Mouse (Mus musculus): ENCODE results near the gene Prg4. TPM values are rescaled to one million over a fixed set of nuclear protein-coding genes. Genes with fewer than 3 reads are reported as not detected.

Gene Prg4
- 3.8 and 6.6 TPM in 2 replicates for polyA plus RNA-seq (2012; rRNA removed)

DNA sequence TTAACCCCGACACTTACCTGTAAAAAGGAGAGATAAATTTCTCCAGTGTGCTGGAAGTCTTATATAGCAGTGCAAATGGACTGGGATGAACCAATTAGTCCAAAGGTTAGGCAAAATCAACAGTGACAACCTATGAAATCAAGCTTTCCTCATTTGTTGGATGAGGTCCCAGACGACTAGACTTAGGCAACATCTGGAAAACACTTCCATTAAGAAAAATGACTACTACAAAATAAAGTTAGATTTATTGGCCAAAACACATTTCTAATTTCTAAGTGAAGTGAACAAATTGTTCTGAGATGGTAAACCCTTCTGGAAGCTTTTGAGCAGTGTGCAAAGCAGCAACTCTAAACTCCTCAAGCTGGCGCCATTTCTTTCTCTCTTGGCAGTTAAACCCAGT is at the start of gene Prg4:
Gene Prg4, minus strand, starts transcription at position 34 of the 400 bp plus-strand sequence.
- DNase-seq (ENCODE audit: low read depth) = peak; percentile 55

DNA sequence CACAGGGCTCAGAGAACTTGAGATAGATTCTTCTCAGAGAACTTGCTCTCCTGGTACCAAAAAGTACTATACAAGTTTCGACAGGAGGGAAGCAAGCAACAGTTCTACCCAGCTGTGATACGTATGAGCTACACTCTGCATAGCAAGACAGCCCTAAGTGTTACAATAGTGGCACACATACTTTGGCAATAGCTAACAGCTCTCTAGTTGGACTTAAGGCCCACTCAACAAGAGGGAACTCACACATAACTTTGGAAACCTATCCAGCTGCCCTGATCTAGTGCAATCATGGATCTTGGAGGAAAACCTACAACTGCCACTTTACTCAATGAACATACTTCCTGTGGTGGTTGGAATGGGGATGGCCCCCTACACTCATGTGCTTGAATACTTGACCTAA is 47.1 kb upstream of the Prg4 start:
- no peak for DNase-seq (ENCODE audit: low read depth)

DNA sequence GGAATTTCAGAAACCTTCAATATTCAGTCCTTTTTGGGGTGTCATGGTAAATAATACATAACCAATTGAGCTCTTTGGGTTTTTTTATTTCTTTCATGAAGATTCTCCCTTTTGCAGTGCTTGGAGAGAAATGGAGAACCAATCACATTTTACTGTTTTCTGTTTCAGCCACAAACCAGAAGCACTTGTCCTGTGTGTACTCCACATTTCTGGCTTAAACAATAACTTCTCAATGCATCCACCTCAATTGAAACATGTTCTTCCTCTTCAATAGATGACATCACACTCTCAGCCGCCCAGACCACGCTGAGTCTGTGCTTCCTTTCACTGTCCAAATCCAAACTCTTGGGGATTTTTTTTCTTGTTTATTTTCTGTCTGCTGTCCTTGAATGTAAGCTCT is 39.8 kb upstream of the Prg4 start:
- DNase-seq (ENCODE audit: low read depth) = no peak

DNA sequence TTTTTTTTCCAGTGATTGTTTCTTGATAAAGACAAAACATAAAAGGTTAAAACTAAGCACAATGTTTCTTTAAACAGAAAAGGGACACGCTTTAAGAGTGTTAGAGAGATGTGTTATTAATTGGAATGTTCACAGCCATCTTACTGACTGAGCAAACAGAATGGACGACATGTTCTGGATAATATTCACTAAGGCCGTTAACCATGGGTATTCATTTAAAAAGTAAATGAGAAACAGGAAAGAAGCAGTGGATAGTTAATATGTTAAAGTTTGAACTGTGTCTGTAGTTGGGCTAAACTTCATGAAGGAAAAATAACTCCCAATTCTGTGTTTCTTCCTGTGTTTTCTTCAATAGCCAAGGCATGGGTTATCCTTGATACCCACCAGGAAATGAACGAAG is 37.4 kb upstream of the Prg4 start:
- no peak for DNase-seq (ENCODE audit: low read depth)

DNA sequence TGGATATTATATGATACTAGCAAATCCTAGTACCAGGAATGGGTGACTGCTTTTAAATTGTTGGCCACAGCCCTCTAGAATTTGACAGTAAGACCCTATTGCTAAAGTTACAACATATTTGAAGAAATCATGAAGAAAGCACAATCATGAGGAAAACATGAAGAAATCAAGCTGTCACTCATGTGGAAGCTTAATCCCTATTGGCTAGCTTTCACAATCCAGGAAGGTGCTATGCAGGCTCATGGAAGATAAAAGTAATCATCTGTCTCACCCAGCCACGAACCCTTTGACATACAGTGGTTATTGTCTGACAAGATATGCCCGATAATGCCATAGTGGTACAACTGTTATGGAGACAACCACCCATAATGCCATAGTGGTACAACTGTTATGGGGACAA is 32.2 kb upstream of the Prg4 start:
- DNase-seq (ENCODE audit: low read depth) = no peak

DNA sequence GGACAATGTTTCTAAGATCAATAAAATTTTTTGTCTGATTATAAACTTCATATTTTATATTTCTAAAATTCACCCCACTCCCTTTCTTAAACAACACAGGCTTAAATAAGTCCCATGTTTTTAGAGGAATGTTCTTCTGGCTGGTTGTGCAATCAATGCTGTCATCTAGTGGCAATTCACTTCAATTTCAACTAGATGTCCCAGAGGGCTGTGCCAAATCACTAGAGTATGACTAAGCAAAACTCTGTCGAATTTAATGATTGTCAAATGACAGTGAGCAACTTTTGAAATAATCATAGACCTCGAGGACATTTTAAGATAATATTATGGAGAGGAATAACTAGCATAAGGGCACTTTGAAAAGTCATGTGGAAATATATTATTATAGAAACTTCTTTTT is 31.7 kb upstream of the Prg4 start:
- DNase-seq (ENCODE audit: low read depth) = peak; percentile 17

DNA sequence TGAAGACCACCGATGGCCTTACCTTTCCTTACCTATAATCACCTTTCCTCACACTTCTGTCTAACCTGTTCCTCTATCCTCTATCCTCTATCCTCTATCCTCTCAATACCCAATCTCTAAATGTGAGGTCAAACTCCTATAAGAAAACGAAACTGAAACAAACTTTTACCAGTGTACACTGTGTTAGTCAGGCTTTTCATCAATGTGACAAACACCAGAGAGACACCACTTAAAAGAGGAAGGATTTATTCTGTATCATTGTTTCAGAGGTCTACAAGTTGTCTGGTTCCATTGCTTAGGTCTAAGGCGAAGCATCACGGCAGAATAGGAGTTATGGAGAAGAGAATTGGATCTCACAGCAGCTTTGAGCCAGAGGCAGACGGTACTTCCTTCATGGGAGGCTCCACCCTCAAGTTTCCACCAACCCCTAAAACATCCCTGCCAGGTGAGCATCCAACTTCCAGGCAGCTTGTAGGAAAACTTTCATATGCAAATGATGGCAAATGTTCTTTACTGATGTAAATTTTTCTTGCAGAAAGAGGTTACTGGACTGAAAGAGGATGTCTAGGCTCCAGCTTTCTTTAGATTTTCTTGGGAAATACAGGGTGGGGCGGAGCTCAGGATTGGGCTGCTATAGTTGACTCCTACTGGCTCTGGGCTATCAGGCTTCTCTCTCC is 30.8 kb upstream of the Prg4 start:
- DNase-seq (ENCODE audit: low read depth) = no peak

DNA sequence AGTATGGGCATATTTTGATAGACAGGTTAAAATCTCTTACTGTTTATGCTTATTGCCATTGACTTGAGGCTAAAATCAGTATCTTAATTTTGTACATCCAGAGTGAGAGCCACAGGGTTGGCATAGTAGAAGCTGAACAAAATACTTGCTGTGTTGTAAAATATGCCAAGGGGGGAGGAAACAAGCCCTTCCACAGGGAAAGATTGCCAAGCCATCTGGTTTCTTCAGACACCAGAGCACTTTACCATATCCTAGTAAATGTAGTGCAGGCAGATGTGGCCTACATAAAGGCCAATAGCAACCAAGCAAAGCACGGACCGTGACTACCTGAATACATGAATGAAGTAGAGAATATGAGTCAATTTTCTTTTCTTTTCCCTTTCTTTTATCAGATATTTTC is 23.2 kb upstream of the Prg4 start:
- no peak for DNase-seq (ENCODE audit: low read depth)

DNA sequence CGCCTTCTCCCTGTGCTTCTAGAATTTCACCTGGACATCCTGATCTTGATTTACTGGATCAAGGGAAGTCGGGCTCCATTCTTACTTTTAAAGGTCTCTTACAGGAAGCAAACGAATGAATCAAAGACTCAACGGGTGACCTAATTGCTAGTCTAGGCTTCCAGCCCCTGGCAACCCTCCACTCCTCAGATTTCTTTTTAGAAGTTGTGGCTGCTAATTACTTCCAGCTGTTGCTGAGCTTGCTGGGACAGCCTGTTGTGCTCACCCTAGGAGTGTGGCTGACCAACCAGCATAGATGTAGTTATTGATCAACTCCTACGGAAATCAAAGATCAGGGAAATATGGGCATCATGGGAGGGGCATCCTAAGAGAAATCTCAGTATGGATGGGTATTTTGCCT is 14.7 kb upstream of the Prg4 start:
- DNase-seq (ENCODE audit: low read depth) = no peak

DNA sequence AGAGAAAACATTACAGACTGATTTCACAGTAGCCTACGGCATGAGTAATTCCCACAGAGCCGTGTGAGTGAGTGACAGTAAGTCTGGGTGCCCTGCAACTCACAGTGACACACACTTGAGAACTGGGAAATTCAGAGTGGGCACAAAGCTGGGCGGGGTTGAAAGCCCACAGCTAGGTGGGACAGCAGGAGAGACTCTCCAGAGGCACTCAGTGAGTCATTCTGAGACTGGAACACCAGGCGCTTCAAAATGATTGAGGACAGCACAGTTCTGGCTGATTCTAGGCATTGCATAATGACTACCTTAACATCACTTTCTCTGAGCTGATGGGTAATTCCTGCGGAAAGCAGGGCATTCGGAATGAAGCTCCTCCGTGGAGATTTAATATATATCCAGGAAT is 6.6 kb upstream of the Prg4 start:
- DNase-seq (ENCODE audit: low read depth) = no peak

DNA sequence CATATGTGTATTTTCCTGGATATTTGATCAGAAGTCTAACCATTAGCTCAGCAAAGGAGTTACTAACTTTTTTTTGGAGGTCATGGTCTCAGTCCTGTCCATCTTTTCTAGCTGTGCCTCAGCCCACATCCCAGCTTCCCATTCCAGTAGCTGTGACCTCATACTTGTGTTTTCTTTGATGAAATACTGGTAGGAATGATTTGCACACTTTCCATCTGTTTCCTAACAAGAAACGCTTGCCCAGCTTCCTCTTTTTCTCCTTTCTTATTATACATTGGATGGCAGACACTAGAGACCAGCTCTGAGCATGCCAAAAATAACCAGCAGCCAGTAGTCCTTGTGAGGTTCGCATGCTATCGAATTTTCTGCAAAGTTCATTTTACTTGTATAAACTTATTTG is 4.0 kb upstream of the Prg4 start:
- no peak for DNase-seq (ENCODE audit: low read depth)

DNA sequence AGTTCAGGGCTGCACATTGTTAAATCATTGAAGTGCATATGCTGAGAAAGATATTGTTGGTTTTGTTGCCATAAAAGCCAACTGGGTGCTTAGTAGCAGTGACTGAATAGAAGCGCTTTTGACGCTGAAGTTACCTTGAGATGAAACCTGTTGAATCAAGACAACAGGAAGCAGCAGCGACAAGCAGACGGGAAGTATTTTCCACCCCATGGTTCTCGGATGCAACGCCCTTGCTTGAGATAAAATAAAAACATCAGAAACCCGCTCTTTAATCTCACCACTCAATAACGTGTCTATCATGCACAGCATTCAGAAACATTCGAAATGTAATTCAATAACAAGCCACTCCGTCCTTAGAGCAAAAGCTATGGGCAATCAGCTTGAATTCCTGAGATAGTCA is 601 bp downstream of the Prg4 start:
- DNase-seq (ENCODE audit: low read depth) = no peak

DNA sequence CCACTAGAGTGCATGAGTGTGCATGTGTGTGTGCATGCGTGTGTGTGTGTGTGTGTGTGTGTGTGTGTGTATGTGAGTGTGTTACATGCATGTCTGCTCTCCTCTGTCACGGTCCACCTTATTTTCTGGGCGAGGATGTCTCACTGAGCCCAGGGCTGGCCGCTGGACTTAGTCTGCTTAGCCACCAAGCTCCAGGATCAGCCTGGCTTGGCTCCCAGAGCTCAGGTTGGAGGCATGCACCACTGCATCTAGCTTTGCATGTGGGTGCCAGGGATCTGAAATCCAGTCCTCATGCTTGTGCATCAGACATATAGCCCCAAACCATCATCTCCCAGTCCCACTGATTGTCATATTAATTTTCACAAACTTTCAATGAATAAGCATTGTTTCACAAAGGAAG is 2.3 kb downstream of the Prg4 start:
- no peak for DNase-seq (ENCODE audit: low read depth)

DNA sequence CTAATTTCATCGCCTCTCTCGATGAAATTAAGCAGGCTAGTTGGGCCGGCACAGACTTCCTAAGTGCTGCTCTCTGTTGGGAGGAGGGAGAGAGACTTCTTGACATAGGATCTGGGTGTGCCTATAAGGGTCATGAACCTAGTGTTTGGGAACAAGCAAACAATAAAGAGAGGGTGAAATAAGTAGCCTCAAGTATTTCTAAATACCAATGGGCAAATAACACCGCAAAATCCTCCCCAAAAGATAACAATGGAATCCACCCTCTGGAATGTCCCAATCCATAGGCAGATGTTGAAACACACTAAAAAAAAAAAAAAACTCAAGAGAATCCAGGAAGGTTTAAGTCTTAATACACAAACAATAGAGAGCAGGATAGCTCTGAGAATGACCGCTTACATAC is 2.9 kb downstream of the Prg4 start:
- DNase-seq (ENCODE audit: low read depth) = no peak

DNA sequence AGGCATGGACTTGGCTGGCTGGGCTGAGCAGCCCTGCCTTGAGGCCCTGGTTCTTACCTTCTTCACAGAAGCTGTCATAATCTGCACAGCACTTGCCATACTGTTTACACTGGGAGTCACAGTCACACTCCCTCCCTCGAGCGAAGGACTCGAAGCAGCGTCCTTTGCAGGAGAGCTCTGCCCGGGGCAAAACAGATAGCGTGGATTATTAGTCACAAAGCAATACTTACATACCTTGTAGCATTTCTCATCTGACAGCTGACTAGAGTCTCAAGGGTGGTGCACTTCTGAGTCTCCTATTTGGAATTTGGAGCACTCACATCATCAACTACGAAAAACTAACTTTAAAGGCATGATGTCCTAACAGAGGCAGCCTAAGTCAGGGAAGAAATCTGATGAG is 5.4 kb downstream of the Prg4 start:
- DNase-seq (ENCODE audit: low read depth) = no peak

DNA sequence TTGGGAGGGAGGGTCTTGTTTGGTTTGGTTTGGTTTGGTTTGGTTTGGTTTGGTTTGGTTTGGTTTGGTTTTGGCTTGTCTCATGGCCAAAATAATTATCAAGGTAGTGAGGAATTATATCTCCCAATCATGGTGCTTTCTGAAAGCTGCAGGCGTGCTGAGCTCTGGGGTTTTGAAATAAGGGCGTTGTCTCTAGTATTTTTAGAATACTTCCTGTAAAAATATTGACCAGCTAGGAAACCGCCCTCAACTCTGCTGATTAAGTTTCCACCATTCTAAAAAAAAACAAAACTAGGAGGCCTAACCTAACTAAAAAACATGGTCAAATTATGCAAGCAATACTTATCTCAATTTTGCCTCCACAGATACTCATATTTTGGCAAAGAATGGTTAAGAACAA is 6.4 kb downstream of the Prg4 start:
- no peak for DNase-seq (ENCODE audit: low read depth)

DNA sequence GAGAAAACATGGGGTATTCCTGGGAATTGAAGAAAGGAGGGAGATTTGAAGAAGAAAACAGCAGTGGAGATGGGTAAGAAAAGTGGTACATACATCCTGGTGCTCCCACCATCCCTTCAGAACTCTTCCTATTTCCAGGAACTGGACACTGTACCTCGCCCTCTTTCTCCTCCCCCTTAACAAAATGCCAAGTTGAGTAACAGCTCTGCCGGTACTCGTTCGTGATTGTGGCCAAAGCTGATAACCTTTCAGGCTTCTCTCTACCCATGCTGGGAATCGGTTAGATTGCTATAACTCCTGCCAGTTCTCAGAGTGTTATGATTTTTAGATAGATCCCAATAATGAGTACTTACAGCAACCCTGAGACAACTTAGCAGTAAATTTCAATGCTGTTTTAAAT is 7.0 kb downstream of the Prg4 start:
- DNase-seq (ENCODE audit: low read depth) = no peak

DNA sequence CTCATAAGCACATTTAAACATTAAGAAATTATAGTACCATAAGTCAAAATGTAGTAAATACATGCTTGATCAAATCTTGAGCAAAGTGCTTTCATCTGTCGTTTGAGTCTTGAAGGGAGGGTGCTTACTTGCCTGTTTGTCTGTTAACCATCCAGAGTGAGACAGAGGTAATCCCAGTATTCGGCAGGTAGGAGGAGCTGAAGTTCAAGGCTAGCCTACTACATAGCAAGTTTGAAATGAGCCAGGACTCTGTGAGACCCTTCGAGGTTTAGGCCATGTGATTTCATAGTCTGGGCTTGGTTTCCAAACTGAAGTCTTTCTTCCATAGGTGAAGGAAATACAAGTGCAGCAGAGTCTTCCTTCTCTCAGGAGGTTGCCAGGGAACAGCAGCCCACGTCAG is 24.2 kb downstream of the Prg4 start:
- no peak for DNase-seq (ENCODE audit: low read depth)

DNA sequence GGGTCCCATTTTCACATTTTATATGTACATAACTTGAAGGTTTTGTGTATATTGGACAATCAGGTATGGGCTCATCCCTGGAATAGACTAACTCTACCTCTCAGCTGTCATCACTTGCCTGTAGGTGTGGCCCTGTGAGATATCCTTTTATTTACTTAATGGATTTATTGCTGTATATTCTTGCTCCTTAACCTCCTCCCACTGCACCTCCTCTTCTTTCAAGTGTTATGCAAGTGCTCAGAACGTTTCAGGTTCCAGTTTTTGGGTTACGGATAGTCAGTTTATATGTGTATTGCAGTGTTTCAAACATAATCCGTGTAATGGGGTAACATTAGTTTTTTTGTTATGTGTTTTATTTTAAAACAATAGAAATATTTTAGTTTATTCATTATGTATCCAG is 27.3 kb downstream of the Prg4 start:
- no peak for DNase-seq (ENCODE audit: low read depth)

DNA sequence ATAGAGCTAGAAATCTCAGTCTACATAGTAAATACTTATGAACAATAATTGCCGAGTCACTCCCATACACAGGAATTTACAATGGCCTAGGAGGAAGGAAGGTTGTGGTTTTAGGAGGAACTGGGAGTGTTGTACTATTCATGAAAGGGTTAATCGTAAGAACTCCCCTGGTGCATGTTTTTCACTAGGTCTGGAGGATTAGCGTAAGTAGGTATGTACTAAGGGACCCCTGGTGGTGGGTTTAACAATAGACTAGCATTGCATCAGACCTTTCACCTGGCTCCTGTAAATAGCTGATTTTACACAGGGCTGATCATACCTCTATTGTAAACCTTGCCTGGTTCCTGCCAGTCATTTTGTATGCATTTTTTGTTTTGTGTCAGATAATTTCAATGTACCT is 39.7 kb downstream of the Prg4 start:
- no peak for DNase-seq (ENCODE audit: low read depth)

DNA sequence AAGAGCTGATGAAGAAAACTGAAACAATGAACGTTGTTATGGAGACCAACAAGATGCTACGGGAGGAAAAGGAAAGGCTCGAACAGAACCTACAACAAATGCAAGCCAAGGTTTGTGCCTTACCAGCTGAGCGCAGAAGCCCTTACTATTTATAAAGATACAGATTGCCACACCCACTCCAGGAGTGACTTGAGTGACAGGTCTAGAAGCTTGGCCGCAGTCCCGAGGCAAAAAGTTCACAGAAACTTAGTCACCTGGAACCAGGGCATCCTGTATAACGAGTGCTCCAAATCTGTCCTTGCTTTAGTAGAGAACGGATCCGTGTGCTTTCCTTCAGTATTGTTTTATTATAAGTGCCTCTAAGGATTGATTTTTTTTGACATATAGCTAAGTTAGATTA is 40.3 kb downstream of the Prg4 start:
- no peak for DNase-seq (ENCODE audit: low read depth)

DNA sequence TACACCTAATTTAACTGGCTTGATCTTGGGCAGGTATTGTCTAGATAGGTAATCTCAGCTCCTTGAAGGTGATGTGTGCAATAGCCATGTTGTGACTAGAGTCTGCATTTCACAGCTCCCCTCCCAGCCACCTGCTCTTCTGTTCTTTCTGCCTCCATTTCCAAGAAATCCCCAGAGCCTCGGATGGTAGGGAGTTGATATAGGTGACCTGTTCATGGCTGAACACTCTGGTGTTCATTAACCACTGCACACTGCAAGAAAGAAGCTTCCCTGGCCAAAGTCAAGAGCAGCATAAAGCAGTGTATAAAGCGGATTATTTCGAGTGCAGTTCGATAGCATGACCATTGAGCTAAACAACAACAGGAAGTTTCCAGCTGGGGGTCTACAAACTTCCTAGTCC is 47.5 kb downstream of the Prg4 start:
- DNase-seq (ENCODE audit: low read depth) = no peak

DNA sequence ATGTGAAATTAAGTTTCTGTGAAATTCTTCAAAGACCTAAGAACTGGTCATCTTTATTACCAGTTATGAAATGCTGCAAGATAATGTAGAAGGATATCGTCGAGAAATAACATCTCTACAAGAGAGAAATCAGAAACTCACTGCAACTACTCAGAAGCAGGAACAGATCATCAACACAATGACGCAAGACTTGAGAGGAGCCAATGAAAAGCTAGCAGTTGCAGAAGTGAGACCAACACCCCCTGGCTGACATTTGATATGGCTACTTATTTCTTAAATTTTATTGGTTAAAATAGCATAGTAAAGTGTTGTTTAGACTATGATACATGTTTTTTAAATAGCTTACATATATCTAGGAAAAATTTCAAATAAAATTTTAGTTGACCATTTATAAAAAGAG is 50.0 kb downstream of the Prg4 start:
- DNase-seq (ENCODE audit: low read depth) = no peak

DNA sequence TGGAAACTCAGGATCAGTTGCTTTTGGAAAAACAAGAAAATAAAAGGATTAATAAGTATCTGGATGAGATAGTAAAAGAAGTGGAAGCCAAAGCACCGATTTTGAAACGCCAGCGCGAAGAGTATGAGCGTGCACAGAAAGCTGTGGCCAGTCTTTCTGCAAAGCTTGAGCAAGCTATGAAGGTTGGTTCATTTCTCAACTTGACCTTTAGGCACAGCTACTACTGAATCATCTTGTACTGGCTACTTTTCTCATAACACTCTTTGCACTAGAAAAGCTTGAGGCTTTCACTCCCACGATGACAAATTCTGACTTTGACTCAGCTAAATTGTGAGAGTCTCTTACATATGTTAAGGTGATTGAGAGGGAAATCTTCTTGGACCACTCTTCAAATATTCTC is 56.0 kb downstream of the Prg4 start:
- no peak for DNase-seq (ENCODE audit: low read depth)

DNA sequence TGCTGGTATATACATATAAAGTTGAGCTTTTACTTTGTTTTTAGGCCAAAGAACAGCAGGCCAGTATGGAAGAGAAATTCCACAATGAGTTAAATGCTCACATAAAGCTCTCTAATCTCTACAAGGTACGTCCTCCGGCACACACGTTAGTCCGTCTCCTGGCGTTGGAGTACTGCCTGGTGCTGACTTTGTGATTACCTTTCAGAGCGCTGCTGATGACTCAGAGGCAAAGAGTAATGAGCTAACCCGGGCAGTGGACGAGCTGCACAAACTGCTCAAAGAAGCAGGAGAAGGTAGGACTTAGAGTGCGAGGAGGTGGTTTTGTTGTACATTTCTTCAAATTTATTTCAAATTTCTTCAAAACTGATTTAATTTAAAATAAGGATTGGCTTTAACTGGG is 58.7 kb downstream of the Prg4 start:
- no peak for DNase-seq (ENCODE audit: low read depth)

All from gonadal fat pad, adult 2 months (tissue).